Mouse (Mus musculus): Measurements from ENCODE around the gene Crip2. TPM values are rescaled to one million over a fixed set of nuclear protein-coding genes. Genes with fewer than 3 reads are reported as not detected.

Gene Crip2
- polyA plus RNA-seq, 1 experiment: 1,334 TPM

DNA sequence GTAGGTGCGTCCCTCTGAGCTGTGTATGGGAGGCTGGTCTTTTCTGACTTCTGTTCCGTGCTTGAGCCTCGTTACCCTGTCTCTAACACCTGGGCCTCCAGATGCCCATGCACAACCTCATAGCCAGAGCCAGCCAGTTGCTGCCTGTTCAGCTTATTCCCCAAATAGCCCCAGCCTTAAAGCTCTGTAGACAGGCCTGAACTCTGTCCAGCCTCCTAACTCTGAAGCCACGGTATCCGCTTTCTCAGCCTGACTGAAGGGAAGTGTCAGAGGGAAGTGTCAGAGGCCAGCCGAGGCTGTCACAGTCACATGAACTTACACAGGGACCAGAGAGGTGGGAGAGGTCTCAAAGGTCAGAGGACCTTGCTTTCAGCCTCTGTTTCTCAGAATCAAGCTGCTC, 15.3 kb upstream of the Crip2 start:
- TF ChIP-seq CTCF (IDR thresholded peaks at IDR 0.05; ENCODE audit: insufficient read depth, low read length) (no peak), POLR2A (IDR thresholded peaks at IDR 0.05; ENCODE audit: borderline replicate concordance, extremely low read depth, low read depth, low read length) (no peak)
- no peak for DNase-seq
- H3K4me3 ChIP-seq (replicated peaks; ENCODE audit: extremely low read depth, low read depth, low read length): no peak overlapping the region

DNA sequence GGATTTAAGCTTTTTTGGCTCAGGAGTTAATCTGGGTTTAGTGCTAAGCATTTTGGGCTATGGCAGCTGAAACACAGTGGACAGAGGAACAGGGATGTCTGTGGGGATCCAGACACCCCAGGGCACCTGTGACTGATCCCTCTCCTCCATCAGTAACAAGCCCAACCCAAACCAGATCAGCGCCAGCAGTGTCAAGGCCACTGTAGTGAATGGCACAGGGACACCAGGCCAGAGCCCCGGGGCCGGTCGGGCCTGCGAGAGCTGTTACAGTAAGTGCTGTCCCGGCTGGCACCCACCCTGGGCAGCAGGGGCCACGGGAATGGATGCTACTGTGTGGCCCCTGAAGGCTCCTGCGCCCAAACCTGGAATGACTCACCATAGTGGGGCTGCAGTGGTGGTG, 9.3 kb upstream of the Crip2 start:
- TF ChIP-seq CTCF (IDR thresholded peaks at IDR 0.05; ENCODE audit: insufficient read depth, low read length) (no peak), POLR2A (IDR thresholded peaks at IDR 0.05; ENCODE audit: borderline replicate concordance, extremely low read depth, low read depth, low read length) (no peak)
- Histone ChIP-seq H3K4me3 (replicated peaks; ENCODE audit: extremely low read depth, low read depth, low read length) (no peak overlapping the region), H3K4me1 (ENCODE audit: control insufficient read depth, insufficient read depth, low read length) (peaks cover 30% of the 10 kb centered on the region)
- DNase-seq: no peak
- WGBS: 95% methylated on average over 8 of the region's 8 CpGs

More for the DNA sequence above, 15.3 kb upstream of the Crip2 start:
- H3K4me1 ChIP-seq (ENCODE audit: control insufficient read depth, insufficient read depth, low read length): peaks cover under 1% of the 10 kb centered on the region; the same call in 1 of the 2 replicates
- WGBS: 75% methylated on average over 6 of the region's 6 CpGs

- H3K4me1 ChIP-seq (ENCODE audit: control insufficient read depth, insufficient read depth, low read length): peaks cover 30% of the 10 kb centered on the region
- no peak overlapping the region for H3K4me3 ChIP-seq (replicated peaks; ENCODE audit: extremely low read depth, low read depth, low read length)
- DNase-seq: no peak
- TF ChIP-seq POLR2A (IDR thresholded peaks at IDR 0.05; ENCODE audit: borderline replicate concordance, extremely low read depth, low read depth, low read length) (no peak), CTCF (IDR thresholded peaks at IDR 0.05; ENCODE audit: insufficient read depth, low read length) (no peak)
- WGBS: 95% methylated on average over 14 of the region's 14 CpGs
These were observed 8.4 kb upstream of the Crip2 start for GRCm38 (mm10) chr12:113131601-113132000.

DNA sequence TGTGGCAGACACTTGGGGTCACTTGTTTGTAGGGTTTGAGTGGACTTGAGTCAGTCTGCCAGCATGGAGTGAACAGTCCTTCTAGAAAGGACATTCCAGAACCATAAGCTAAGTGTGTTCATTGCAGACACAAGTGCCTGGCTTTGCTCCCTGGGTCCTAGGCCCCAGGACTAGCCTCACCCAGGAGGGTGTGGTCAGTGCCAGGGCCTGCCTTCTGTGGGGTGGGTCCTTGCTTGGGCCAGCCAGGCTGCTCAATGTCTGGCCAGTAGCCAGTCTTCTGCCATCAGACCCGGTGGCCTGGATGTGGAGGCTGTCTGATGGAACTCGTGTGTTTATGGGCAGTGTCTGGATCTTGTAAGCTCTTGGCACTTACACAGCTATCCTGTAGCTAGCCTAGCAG, 7.5 kb upstream of the Crip2 start:
- 0 out of 2 replicates have a peak, but pooled peaks have one; percentile 43 for TF ChIP-seq POLR2A (IDR thresholded peaks at IDR 0.05; ENCODE audit: borderline replicate concordance, extremely low read depth, low read depth, low read length)
- no peak for TF ChIP-seq CTCF (IDR thresholded peaks at IDR 0.05; ENCODE audit: insufficient read depth, low read length)
- DNase-seq: peak; percentile 86
- 15% methylated on average over 2 of the region's 2 CpGs for WGBS
- H3K4me3 ChIP-seq (replicated peaks; ENCODE audit: extremely low read depth, low read depth, low read length): no peak overlapping the region
- peaks cover 30% of the 10 kb centered on the region for H3K4me1 ChIP-seq (ENCODE audit: control insufficient read depth, insufficient read depth, low read length)

GRCm38 (mm10) chr12:113133260-113133659, 6.8 kb upstream of the Crip2 start:
- TF ChIP-seq POLR2A (IDR thresholded peaks at IDR 0.05; ENCODE audit: borderline replicate concordance, extremely low read depth, low read depth, low read length) (no peak), CTCF (IDR thresholded peaks at IDR 0.05; ENCODE audit: insufficient read depth, low read length) (no peak)
- DNase-seq: no peak

GRCm38 (mm10) chr12:113133861-113134403, 6.1 kb upstream of the Crip2 start:
- 71% methylated on average over 5 of the region's 5 CpGs for WGBS
- no peak overlapping the region for H3K4me3 ChIP-seq (replicated peaks; ENCODE audit: extremely low read depth, low read depth, low read length)
- TF ChIP-seq CTCF (IDR thresholded peaks at IDR 0.05; ENCODE audit: insufficient read depth, low read length) (no peak), POLR2A (IDR thresholded peaks at IDR 0.05; ENCODE audit: borderline replicate concordance, extremely low read depth, low read depth, low read length) (no peak)
- DNase-seq: no peak
- peaks cover 30% of the 10 kb centered on the region for H3K4me1 ChIP-seq (ENCODE audit: control insufficient read depth, insufficient read depth, low read length)

More at GRCm38 (mm10) chr12:113133260-113133659, 6.8 kb upstream of the Crip2 start:
- 59% methylated on average over 9 of the region's 9 CpGs for WGBS
- H3K4me3 ChIP-seq (replicated peaks; ENCODE audit: extremely low read depth, low read depth, low read length): no peak overlapping the region
- H3K4me1 ChIP-seq (ENCODE audit: control insufficient read depth, insufficient read depth, low read length): peaks cover 30% of the 10 kb centered on the region

DNA sequence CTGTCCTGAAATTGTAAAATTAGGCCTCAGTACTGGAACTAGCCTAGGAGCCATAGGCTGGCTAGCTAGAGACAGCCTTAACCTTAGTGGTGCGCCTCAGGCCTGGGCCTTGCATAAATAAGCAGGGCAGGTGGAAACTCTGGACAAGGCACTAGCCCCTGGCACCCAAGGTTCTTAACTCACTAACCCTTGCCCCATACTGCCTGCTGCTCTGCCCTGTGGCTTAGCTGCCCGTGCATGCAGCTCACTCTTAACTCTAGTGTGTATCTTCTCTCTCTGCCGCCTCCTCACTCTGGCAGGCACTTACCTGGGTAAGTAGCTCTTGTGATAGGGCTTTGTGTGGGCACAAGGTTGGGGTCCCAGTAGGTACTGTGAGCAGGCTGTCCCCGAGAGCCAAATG, 5.5 kb upstream of the Crip2 start:
- Histone ChIP-seq H3K4me1 (ENCODE audit: control insufficient read depth, insufficient read depth, low read length) (peaks cover 32% of the 10 kb centered on the region), H3K4me3 (replicated peaks; ENCODE audit: extremely low read depth, low read depth, low read length) (no peak overlapping the region)
- no peak for TF ChIP-seq CTCF (IDR thresholded peaks at IDR 0.05; ENCODE audit: insufficient read depth, low read length)
- no peak for TF ChIP-seq POLR2A (IDR thresholded peaks at IDR 0.05; ENCODE audit: borderline replicate concordance, extremely low read depth, low read depth, low read length)
- 79% methylated on average over 4 of the region's 4 CpGs for WGBS
- DNase-seq: no peak

GRCm38 (mm10) chr12:113135401-113135800, 4.6 kb upstream of the Crip2 start:
- Histone ChIP-seq H3K4me3 (replicated peaks; ENCODE audit: extremely low read depth, low read depth, low read length) (no peak overlapping the region), H3K4me1 (ENCODE audit: control insufficient read depth, insufficient read depth, low read length) (peaks cover 34% of the 10 kb centered on the region)
- WGBS: 84% methylated on average over 7 of the region's 7 CpGs
- no peak for DNase-seq
- TF ChIP-seq POLR2A (IDR thresholded peaks at IDR 0.05; ENCODE audit: borderline replicate concordance, extremely low read depth, low read depth, low read length): no peak

DNA sequence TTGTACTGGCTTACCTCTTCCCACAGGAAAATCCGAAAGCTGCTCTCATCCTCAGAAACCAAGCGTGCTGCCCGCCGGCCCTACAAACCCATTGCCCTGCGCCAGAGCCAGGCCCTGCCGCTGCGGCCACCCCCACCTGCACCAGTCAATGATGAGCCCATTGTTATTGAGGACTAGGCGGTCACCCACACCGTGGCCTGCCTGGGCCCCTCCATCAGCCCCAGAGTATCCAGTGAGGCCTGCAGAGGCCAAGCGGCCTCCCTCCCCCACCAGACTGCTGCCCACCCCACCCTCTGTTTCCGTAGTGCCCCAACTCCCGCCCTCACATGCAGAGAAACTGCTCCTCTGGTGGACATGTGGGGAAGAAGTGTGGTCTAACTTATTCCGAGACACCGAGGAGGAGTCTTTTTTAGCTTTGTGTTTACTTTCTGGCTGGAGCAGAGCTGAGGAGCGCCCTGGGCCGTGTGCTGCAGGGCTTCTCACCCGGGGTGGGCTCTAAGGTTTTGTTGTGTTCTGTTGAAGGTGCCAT, 3.5 kb upstream of the Crip2 start:
- 75% methylated on average over 17 of the region's 17 CpGs for WGBS
- no peak for DNase-seq
- Histone ChIP-seq H3K4me1 (ENCODE audit: control insufficient read depth, insufficient read depth, low read length) (peaks cover 34% of the 10 kb centered on the region), H3K4me3 (replicated peaks; ENCODE audit: extremely low read depth, low read depth, low read length) (no peak overlapping the region)
- TF ChIP-seq CTCF (IDR thresholded peaks at IDR 0.05; ENCODE audit: insufficient read depth, low read length): no peak
